Mouse (Mus musculus): Measurements from ENCODE around the gene Cd200r1. TPM values are rescaled to one million over a fixed set of nuclear protein-coding genes. Genes with fewer than 3 reads are reported as not detected.
"Not testable (repeated sequence)": the region's sequence is repeated elsewhere in the genome, so short reads cannot be mapped to it uniquely, and the experiment has no call there.

Gene Cd200r1
- polyA plus RNA-seq, 1 experiment: not detected

- no peaks in the 10 kb centered on the region for H3K36me3 ChIP-seq (ENCODE audit: control insufficient read depth, insufficient read depth, low read length)
- H3K4me3 ChIP-seq (ENCODE audit: control insufficient read depth, low read depth, low read length): no peak overlapping the region
- H3K27me3 ChIP-seq (ENCODE audit: control insufficient read depth, insufficient read depth, low read length): no peaks in the 10 kb centered on the region
- H3K27ac ChIP-seq (ENCODE audit: control insufficient read depth, insufficient read depth, low read depth, low read length): no peak overlapping the region
- no peaks in the 10 kb centered on the region for H3K4me1 ChIP-seq (ENCODE audit: control insufficient read depth, insufficient read depth, low read length)
- TF ChIP-seq CTCF (IDR thresholded peaks at IDR 0.05; ENCODE audit: control insufficient read depth, insufficient read depth, insufficient replicate concordance, low read depth, low read length) (no peak), POLR2A (IDR thresholded peaks at IDR 0.05; ENCODE audit: control insufficient read depth, low read depth, low read length) (no peak)
Observed at GRCm38 (mm10) chr16:44820545-44820944, 55.0 kb downstream of the Cd200r1 start.

DNA sequence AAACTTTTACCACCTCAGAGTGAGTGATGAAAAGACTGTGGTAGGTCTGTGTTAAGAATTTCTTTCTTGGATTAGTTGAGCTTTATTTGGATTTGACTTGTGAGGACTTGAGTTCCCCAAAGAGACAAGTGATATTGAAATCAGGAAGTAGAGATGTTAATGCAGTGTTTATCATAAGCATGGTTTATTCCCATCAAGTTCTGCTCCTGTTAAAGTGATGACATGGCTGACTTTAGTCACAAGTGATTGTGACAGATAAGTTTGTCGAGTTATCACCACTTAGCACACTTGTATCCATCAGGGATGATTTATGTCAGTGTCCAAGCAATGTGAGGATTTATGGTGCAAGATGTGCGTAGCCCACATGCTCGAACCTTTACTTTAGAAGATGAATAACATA is 66.8 kb downstream of the Cd200r1 start:
- no peak for TF ChIP-seq POLR2A (IDR thresholded peaks at IDR 0.05; ENCODE audit: control insufficient read depth, low read depth, low read length)
- TF ChIP-seq CTCF (IDR thresholded peaks at IDR 0.05; ENCODE audit: control insufficient read depth, insufficient read depth, insufficient replicate concordance, low read depth, low read length): no peak
- no peak overlapping the region for H3K4me3 ChIP-seq (ENCODE audit: control insufficient read depth, low read depth, low read length)
- H3K27ac ChIP-seq (ENCODE audit: control insufficient read depth, insufficient read depth, low read depth, low read length): no peak overlapping the region

DNA sequence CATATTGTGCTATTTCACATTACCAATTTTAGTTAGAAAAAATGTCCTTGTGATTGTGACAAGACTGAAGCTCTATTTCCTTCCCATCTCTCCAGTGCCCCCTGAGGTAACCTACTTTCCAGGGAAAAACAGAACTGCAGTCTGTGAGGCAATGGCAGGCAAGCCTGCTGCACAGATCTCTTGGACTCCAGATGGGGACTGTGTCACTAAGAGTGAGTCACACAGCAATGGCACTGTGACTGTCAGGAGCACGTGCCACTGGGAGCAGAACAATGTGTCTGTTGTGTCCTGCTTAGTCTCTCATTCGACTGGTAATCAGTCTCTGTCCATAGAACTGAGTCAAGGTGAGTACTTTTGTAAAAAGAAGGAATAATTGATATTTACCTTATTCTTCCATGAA is 67.7 kb downstream of the Cd200r1 start:
- H3K27me3 ChIP-seq (ENCODE audit: control insufficient read depth, insufficient read depth, low read length); H3K36me3 ChIP-seq (ENCODE audit: control insufficient read depth, insufficient read depth, low read length); H3K4me3 ChIP-seq (ENCODE audit: control insufficient read depth, low read depth, low read length); H3K27ac ChIP-seq (ENCODE audit: control insufficient read depth, insufficient read depth, low read depth, low read length); H3K4me1 ChIP-seq (ENCODE audit: control insufficient read depth, insufficient read depth, low read length): not testable (repeated sequence)

More for the DNA sequence above, 66.8 kb downstream of the Cd200r1 start:
- H3K4me1 ChIP-seq (ENCODE audit: control insufficient read depth, insufficient read depth, low read length): no peaks in the 10 kb centered on the region
- no peaks in the 10 kb centered on the region for H3K27me3 ChIP-seq (ENCODE audit: control insufficient read depth, insufficient read depth, low read length)
- H3K36me3 ChIP-seq (ENCODE audit: control insufficient read depth, insufficient read depth, low read length): no peaks in the 10 kb centered on the region

Other genes with a start within 250 kb of the Cd200r1 start
- gene Boc, start 206.8 kb upstream of the Cd200r1 start, polyA plus RNA-seq (2012; rRNA removed): 2.7 and 3.3 TPM in 2 replicates
- 2.9 and 3.7 TPM in 2 replicates for gene Nepro, start 41.4 kb upstream of the Cd200r1 start, polyA plus RNA-seq (2012; rRNA removed)
- 2.8 and 3.0 TPM in 2 replicates for gene Gtpbp8, start 19.4 kb upstream of the Cd200r1 start, polyA plus RNA-seq (2012; rRNA removed)
- gene Cd200r4, start 46.0 kb downstream of the Cd200r1 start, polyA plus RNA-seq (2012; rRNA removed): not detected in 2 replicates
- gene Cd200r2, start 101.4 kb downstream of the Cd200r1 start, polyA plus RNA-seq (2012; rRNA removed): 0.07 TPM in 1 of 2 replicates, not detected in the other
- gene Cd200r3, start 177.9 kb downstream of the Cd200r1 start, polyA plus RNA-seq (2012; rRNA removed): 0.18 and 0.74 TPM in 2 replicates